Mouse (Mus musculus) MEL-GATA-1-ER (cell line): Measurements from ENCODE around the gene Tmpo.

Source experiments
- DNase-seq: peaks from one replicate; pipeline ENCODE4 v3.0.0-alpha.2; 2012; ENCODE audit warnings: low read depth; ENCODE audit errors: extremely low read depth

Tmpo gene

GRCm38 (mm10) chr10:91122646-91123045 is 58.5 kb downstream of the Tmpo start:
- DNase-seq: no peak

DNA sequence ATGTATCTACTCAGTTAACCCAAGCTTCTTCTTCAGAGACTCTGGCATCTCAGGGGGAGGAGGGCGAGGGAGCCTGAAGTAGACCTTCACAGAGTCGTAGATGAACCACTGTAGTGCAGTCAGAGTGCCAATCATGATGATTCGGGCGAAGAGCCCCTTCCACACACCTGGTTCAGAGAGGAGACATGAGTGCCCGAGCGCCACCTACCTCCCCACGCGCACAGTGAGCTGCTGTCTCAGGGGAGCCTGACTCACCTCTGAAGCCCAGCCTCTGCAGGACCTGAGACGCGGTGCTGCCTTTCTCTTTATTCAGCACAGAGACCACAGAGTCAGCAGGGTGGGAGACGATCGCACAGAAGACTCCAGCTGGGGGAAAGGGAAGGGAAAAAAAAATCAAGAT is 64.2 kb downstream of the Tmpo start:
- DNase-seq: no peak

GRCm38 (mm10) chr10:91109841-91110240 is 71.3 kb downstream of the Tmpo start:
- no peak for DNase-seq

GRCm38 (mm10) chr10:91105981-91106380 is 75.1 kb downstream of the Tmpo start:
- no peak for DNase-seq

GRCm38 (mm10) chr10:91102799-91103590 is 78.1 kb downstream of the Tmpo start:
- DNase-seq: no peak

GRCm38 (mm10) chr10:91101936-91102335 is 79.2 kb downstream of the Tmpo start:
- no peak for DNase-seq

- no peak for DNase-seq
These were observed 81.0 kb downstream of the Tmpo start for GRCm38 (mm10) chr10:91100101-91100500.

DNA sequence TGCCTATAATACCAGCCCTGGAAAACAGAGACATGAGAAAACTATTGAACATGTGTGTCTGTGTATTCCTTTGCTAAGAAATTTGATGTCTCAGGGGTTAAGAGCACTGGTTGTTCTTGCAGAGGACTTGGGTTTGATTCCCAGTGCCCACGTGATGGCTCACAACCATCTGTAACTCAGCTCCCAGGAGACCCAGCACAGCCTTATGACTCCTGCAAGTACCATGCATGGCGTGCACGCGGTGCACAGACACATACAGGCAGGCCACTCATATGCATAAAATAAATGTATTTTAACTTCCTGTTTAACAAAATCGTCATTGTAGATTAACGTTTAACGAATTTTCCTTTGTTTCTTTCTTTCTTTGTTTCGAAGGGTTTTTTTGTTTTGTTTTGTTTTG is 83.1 kb downstream of the Tmpo start:
- DNase-seq: no peak
